Mouse (Mus musculus): ENCODE measurements at regions not wholly inside any gene's neighbourhood (a gene's known extent, or its start where the extent isn't known, plus 50 kb on each side); places are given as distances from the start of the nearest gene placed in this dataset.

DNA sequence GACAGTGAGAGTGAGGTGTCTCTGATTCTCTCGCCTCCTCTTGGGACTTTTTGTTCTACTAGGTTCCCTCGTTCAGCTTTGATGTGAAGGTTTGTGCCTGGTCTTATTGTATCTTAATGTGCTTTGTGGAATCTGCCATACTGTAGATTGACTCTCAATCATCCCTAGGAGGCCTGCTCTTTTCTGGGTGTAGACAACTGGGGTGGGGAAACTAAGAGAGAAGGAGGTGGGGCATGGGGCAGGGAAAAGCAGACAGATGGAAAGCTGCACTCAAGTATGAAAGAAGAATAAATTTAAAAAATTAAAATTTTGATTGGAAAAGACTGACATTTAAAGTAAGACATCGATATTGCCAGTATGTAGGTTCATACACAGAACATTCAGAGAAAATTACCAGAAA lies 172.0 kb upstream of the Ctso start:
- Histone ChIP-seq H3K9me3 (replicated peaks) (no peaks in the 10 kb centered on the region), H3K9ac (no peak overlapping the region), H3K36me3 (no peaks in the 10 kb centered on the region), H3K4me3 (no peak overlapping the region), H3K4me2 (replicated peaks) (no peak overlapping the region), H3K27me3 (no peaks in the 10 kb centered on the region), H3K27ac (no peak overlapping the region), H3K4me1 (no peaks in the 10 kb centered on the region)
- 81% methylated on average over 3 of the region's 3 CpGs for WGBS
- no peak for ATAC-seq (ENCODE audit: low FRiP score)

DNA sequence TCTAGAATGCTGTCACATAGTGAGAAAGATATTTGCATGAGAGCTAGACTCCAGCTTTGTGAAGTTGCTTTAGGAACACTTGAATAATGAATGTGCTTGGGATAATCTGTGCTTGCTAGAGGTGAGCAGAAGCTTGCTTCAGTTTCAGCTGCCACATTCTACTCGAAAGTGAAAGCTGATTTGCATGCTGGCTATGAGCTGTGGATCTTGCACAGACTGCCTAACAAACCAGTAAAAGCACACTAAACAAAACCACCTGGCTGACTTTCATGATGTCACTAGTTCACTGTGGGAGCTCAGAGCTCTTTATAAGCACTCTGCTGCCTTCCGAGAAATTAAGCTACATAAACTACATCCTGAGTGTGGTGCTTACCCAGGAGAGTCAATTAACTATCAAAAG lies 171.5 kb upstream of the Ctso start:
- Histone ChIP-seq H3K36me3 (no peaks in the 10 kb centered on the region), H3K9ac (no peak overlapping the region), H3K27ac (no peak overlapping the region), H3K4me3 (no peak overlapping the region), H3K4me2 (replicated peaks) (no peak overlapping the region), H3K4me1 (no peaks in the 10 kb centered on the region), H3K9me3 (replicated peaks) (no peaks in the 10 kb centered on the region), H3K27me3 (no peaks in the 10 kb centered on the region)
- ATAC-seq (ENCODE audit: low FRiP score) = no peak
- 47% methylated on average over 2 of the region's 2 CpGs for WGBS

DNA sequence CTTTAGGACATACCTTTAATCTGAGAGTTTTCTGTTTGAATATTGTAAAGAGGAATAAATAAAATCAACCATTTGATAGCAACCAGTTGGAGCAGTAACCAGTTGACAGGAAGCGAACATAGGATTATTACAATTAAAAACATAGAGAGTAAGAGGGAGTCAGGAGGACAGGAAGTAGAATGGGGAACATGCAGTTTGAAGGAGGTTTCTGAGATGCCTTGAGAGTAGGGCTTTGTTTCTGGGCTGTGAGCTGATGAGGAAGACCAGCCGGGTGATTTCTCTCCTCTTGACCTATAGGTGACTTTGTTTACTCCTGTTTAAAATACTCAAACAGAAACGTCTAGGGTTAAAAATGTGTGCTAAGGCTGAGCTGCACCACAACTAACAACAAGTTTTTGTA lies 160.6 kb upstream of the Ctso start:
- Histone ChIP-seq H3K4me3 (no peak overlapping the region), H3K9ac (no peak overlapping the region), H3K36me3 (no peaks in the 10 kb centered on the region), H3K9me3 (replicated peaks) (no peaks in the 10 kb centered on the region), H3K27me3 (no peaks in the 10 kb centered on the region), H3K27ac (no peak overlapping the region), H3K4me1 (no peaks in the 10 kb centered on the region), H3K4me2 (replicated peaks) (no peak overlapping the region)
- no peak for ATAC-seq (ENCODE audit: low FRiP score)
- WGBS = 81% methylated on average over 3 of the region's 3 CpGs

DNA sequence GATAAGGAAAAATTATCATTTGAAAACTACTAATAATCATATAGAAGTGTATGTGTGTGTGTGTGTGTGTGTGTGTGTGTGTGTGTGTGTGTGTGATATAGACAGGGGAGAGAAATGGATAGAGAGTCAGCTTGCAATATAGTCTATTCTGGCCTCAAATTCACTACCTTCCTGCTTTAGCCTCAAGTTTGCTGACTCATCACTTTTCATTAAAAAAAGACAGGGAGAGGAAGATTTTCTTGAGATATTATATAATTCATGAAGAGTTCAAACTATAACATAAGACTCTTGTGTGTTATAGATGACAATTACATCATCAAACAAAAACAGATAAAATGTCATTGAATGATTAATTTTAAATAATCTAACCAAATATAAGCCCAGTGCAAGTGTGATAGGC lies 159.4 kb upstream of the Ctso start:
- Histone ChIP-seq H3K4me3 (no peak overlapping the region), H3K4me2 (replicated peaks) (no peak overlapping the region), H3K27me3 (no peaks in the 10 kb centered on the region), H3K4me1 (no peaks in the 10 kb centered on the region), H3K9me3 (replicated peaks) (no peaks in the 10 kb centered on the region), H3K27ac (no peak overlapping the region), H3K36me3 (no peaks in the 10 kb centered on the region), H3K9ac (no peak overlapping the region)
- no peak for ATAC-seq (ENCODE audit: low FRiP score)

DNA sequence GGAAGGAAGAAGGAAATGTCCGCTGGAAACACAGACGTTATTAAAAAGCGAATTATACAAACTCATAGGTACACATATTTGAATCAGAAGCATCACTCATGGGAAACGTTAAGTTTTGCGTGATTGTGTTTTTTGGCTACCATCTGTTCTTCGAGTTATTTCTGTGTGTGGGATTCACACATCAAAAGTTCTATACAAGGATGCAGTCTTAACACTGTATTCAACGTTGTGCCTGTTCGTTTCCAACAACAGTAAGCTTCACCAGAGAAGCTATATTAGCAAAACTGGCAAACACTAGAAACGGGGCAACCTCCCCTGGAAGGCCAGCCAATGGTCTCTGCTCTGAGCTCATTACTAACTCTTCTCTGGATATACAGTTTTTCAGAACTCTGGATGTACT lies 150.3 kb upstream of the Ctso start:
- H3K36me3 ChIP-seq = no peaks in the 10 kb centered on the region
- no peak for ATAC-seq (ENCODE audit: low FRiP score)
- H3K27ac ChIP-seq = no peak overlapping the region
- no peaks in the 10 kb centered on the region for H3K9me3 ChIP-seq (replicated peaks)
- H3K27me3 ChIP-seq = no peaks in the 10 kb centered on the region
- WGBS = 92% methylated on average over 9 of the region's 9 CpGs
- no peak overlapping the region for H3K4me3 ChIP-seq
- H3K4me1 ChIP-seq = peaks cover 4% of the 10 kb centered on the region; the same call in 1 of the 2 replicates
- H3K9ac ChIP-seq = no peak overlapping the region
- no peak overlapping the region for H3K4me2 ChIP-seq (replicated peaks)

DNA sequence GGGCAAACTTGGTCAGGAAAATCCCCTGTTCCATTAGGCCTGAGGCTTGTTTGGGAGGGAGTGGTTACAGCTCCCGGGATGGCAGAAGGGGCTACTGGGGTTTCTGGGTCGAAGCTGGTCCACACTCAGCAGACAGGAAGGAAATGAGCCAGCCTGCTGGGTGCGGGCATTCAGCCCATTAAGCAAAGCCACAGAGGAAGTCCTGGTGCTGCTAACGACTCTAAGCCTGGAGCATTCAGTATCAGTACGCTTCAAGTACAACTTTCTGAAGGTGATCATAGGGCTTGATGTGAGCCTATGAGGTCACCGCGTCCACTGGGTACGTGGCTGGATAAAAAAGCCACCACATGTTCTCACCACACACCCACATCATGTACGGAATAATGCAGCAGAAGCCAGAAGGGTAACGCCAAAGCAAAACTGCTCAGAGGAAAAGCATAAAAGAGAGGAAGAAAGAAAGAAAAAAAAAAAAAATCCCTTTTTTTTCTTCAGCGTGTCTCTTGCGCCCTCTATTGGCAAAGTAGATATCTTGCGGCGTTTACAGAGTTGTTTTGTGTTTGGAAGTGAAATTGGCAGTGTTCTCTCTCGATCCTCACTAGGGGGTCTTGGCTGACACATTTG lies 149.4 kb upstream of the Ctso start:
- Histone ChIP-seq H3K9ac (peak overlapping the region; percentile 32; the same call in 1 of the 2 replicates), H3K27me3 (no peaks in the 10 kb centered on the region), H3K27ac (no peak overlapping the region), H3K4me1 (peaks cover 4% of the 10 kb centered on the region; the same call in 1 of the 2 replicates), H3K9me3 (replicated peaks) (no peaks in the 10 kb centered on the region), H3K4me3 (no peak overlapping the region; the same call in 1 of the 2 replicates), H3K4me2 (replicated peaks) (peak overlapping the region; percentile 40), H3K36me3 (no peaks in the 10 kb centered on the region)
- WGBS = 34% methylated on average over 15 of the region's 15 CpGs
- ATAC-seq (ENCODE audit: low FRiP score) = peak; percentile 50; the same call in 1 of the 2 replicates

DNA sequence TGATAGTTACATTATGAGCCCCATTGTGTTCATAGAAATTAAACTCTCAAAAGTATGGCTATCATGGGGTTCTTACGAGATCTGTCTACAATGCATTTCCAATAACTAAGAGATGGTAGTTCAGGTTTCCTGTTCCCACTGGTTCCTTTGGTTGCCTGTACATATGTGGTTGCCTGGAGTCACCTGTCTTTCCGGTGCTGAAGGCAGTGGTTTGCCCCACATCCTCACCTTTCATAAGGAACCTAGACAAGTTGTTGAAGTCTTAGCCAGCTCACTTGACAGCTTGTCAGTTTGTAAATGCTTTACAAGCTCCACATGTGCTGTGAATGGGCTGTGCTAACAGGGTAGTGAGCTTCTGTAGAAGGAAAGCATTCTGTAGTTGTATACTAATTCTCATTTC lies 143.5 kb upstream of the Ctso start:
- Histone ChIP-seq H3K4me3 (no peak overlapping the region), H3K4me2 (replicated peaks) (no peak overlapping the region), H3K27me3 (no peaks in the 10 kb centered on the region), H3K36me3 (no peaks in the 10 kb centered on the region), H3K27ac (no peak overlapping the region), H3K9ac (no peak overlapping the region), H3K9me3 (replicated peaks) (no peaks in the 10 kb centered on the region), H3K4me1 (no peaks in the 10 kb centered on the region)
- no peak for ATAC-seq (ENCODE audit: low FRiP score)
- 89% methylated on average over 2 of the region's 2 CpGs for WGBS

DNA sequence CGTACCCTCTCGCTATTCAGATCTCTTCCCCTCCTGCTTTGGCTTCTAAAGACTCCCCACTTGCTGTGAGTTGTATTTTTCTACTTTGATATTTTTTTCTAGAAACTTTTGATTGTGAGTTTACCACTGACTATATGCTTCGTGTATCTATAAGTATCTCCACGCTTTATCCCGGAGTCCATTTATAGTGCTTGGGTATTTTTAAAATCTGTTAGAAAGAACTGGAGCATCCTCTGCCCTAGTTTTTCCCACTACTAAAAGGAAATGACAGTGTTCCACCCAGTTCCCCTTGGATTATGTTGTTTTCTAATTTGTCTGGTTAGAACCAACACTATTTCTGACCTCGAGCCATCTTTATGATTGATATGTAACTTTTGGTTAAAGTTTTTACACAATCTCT lies 142.7 kb upstream of the Ctso start:
- Histone ChIP-seq H3K9me3 (replicated peaks) (no peaks in the 10 kb centered on the region), H3K4me1 (no peaks in the 10 kb centered on the region), H3K4me3 (no peak overlapping the region), H3K27me3 (no peaks in the 10 kb centered on the region), H3K27ac (no peak overlapping the region), H3K9ac (no peak overlapping the region), H3K4me2 (replicated peaks) (no peak overlapping the region), H3K36me3 (no peaks in the 10 kb centered on the region)
- no peak for ATAC-seq (ENCODE audit: low FRiP score)
- WGBS = 93% methylated on average over 6 of the region's 6 CpGs

DNA sequence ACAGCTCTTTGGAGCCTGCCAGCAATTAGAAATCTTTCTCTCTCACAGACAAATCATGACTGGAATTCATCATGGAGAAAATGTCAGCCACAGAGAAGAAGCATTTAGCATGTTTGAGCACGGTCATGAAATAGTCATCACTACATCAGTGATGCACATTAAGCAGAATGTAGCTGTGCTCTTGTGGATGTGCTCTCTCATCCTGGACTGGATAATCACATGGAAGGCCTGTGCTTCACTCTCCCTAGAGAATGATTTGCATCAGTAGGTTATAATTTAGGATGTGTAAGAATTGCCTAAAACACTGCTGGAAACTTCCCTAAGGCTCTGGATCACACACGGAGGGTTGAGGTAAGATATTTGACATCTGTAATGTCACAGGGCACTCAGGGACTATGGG lies 130.3 kb upstream of the Ctso start:
- no peak overlapping the region for H3K27ac ChIP-seq
- 78% methylated on average over 2 of the region's 2 CpGs for WGBS

DNA sequence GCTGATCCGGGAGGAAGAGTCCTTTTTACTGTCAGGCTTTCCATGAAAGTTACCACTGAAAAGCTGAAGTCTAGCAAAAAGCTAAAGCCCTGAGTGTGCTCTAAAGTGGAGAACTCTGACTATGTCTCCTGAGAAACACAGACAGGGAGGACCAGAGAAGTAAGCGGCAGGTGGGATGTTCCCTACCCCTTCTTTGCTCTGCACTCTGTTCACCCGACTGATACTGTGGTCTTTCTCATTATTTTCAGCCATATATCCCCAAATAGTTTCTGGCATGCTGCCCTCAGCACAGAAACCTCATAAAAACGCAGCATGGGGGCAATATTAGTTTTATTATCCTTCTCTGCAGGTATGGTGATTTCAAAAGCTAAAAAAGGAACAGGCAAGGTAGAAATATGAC lies 126.7 kb upstream of the Ctso start:
- Histone ChIP-seq H3K36me3 (no peaks in the 10 kb centered on the region), H3K9me3 (replicated peaks) (no peaks in the 10 kb centered on the region), H3K4me1 (no peaks in the 10 kb centered on the region), H3K4me2 (replicated peaks) (no peak overlapping the region), H3K4me3 (no peak overlapping the region), H3K27ac (no peak overlapping the region), H3K27me3 (no peaks in the 10 kb centered on the region), H3K9ac (no peak overlapping the region)
- ATAC-seq (ENCODE audit: low FRiP score) = no peak
- 76% methylated on average over 4 of the region's 4 CpGs for WGBS

More for the DNA sequence above, 130.3 kb upstream of the Ctso start:
- H3K4me1 ChIP-seq = no peaks in the 10 kb centered on the region
- no peaks in the 10 kb centered on the region for H3K36me3 ChIP-seq
- H3K4me2 ChIP-seq (replicated peaks) = no peak overlapping the region
- no peak for ATAC-seq (ENCODE audit: low FRiP score)
- H3K27me3 ChIP-seq = no peaks in the 10 kb centered on the region
- no peak overlapping the region for H3K9ac ChIP-seq
- no peak overlapping the region for H3K4me3 ChIP-seq
- no peaks in the 10 kb centered on the region for H3K9me3 ChIP-seq (replicated peaks)

DNA sequence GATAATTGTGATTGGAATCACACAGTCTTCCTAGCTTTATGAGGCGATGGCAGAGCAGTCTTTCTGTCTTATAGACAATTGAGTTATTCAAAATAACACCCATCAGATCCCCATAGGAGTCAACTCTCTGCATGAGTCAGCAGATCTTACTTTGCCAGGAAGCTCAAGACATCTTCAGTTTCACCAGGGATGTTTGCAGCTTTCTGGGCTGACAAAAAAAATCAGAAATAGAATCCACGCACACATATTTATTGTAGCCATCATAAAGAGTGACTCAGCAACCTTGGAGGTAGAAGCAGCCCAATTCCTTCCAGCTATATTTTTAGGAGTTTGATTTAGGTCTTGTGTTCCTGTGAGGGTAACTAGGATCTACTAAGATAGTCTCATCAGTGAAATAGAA lies 122.8 kb upstream of the Ctso start:
- Histone ChIP-seq H3K9ac (no peak overlapping the region), H3K36me3 (no peaks in the 10 kb centered on the region), H3K27ac (no peak overlapping the region), H3K4me3 (no peak overlapping the region), H3K9me3 (replicated peaks) (no peaks in the 10 kb centered on the region), H3K27me3 (no peaks in the 10 kb centered on the region), H3K4me1 (no peaks in the 10 kb centered on the region), H3K4me2 (replicated peaks) (no peak overlapping the region)
- no peak for ATAC-seq (ENCODE audit: low FRiP score)
- 90% methylated on average over 2 of the region's 2 CpGs for WGBS

DNA sequence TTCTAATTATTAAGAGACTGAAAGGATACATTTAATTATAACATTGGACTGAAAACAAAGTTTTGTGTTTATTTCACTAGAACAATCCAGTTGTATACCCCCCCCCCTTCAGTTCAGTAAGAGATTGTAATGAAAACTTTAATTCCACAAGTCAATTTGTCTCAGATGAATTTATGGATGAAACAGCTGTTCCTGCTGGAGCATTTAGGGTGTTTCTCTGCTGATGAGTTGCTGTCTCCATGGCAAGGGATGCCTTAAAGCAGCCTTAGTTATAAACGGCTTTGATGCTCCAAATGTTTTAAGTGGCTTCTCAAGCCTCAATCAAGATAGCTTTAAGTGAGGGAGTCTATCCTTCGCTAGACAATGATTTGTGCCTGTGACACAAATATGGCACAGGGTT lies 112.1 kb upstream of the Ctso start:
- H3K36me3 ChIP-seq = no peaks in the 10 kb centered on the region

DNA sequence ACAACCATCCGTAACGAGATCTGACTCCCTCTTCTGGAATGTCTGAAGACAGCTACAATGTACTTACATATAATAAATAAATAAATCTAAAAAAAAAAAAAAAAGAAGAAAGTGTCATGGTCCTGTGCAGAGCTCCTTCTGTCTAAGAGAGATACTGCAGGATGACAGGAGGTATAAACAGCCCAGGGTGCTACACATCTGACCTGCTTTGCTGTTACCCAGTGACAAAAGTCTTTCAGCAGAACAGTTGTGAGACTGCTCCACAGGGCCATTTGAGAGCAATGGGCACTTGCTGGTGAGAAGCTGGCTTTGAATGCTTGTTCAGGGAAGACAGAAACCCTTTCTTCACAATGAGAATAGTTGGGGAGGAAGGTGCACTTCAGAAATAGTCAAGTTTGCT lies 102.9 kb upstream of the Ctso start:
- H3K4me3 ChIP-seq = no peak overlapping the region
- no peak overlapping the region for H3K9ac ChIP-seq
- no peaks in the 10 kb centered on the region for H3K27me3 ChIP-seq
- ATAC-seq (ENCODE audit: low FRiP score) = no peak
- H3K4me1 ChIP-seq = no peaks in the 10 kb centered on the region
- H3K4me2 ChIP-seq (replicated peaks) = no peak overlapping the region
- no peaks in the 10 kb centered on the region for H3K9me3 ChIP-seq (replicated peaks)
- WGBS = no CpG with 5 or more reads among the region's 2 CpGs
- no peaks in the 10 kb centered on the region for H3K36me3 ChIP-seq
- H3K27ac ChIP-seq = no peak overlapping the region

More for the DNA sequence above, 112.1 kb upstream of the Ctso start:
- no peaks in the 10 kb centered on the region for H3K4me1 ChIP-seq
- H3K27ac ChIP-seq = no peak overlapping the region
- H3K9ac ChIP-seq = no peak overlapping the region
- WGBS = 88% methylated on average over 2 of the region's 2 CpGs
- H3K27me3 ChIP-seq = no peaks in the 10 kb centered on the region
- no peak for ATAC-seq (ENCODE audit: low FRiP score)
- H3K4me2 ChIP-seq (replicated peaks) = no peak overlapping the region
- H3K9me3 ChIP-seq (replicated peaks) = no peaks in the 10 kb centered on the region
- no peak overlapping the region for H3K4me3 ChIP-seq

All from hindbrain, embryonic 12.5 days (tissue).